In genomic region chrX:103981806-103982205, GRCm38 (mm10) we compare ENCODE assay signal across 8 mouse cellular contexts. TPM values are rescaled to one million over a fixed set of nuclear protein-coding genes. Genes with fewer than 3 reads are reported as not detected.
DNase-seq lines count a peak whose midpoint lies in the region; ATAC-seq lines count a peak whose summit lies in the region.

No protein-coding gene starts in this region.

- 76% methylated on average over 10 of the region's 10 CpGs for WGBS in kidney, embryonic 15.5 days
- WGBS in hindbrain, embryonic 12.5 days: 78% methylated on average over 10 of the region's 10 CpGs
- 73% methylated on average over 10 of the region's 10 CpGs for WGBS in midbrain, embryonic 12.5 days

- peak overlapping the region; percentile 55 for H3K4me2 ChIP-seq in kidney, embryonic 15.5 days
- peak overlapping the region; percentile 47 for H3K4me2 ChIP-seq in hindbrain, embryonic 12.5 days (replicated peaks)
- H3K4me2 ChIP-seq in midbrain, embryonic 12.5 days (replicated peaks): peak overlapping the region; percentile 42

- no peak for ATAC-seq in kidney, embryonic 15.5 days (replicated peaks; ENCODE audit: low FRiP score)
- ATAC-seq in hindbrain, embryonic 12.5 days (ENCODE audit: low FRiP score): no peak
- ATAC-seq in midbrain, embryonic 12.5 days (ENCODE audit: low FRiP score, low read depth): no peak
- no peak for ATAC-seq in monocyte, adult 5-6 weeks (replicated peaks; ENCODE audit: insufficient number of reproducible peaks, low FRiP score, low TSS enrichment, poor library complexity, severe bottlenecking)

- H3K9me3 ChIP-seq in kidney, embryonic 15.5 days (replicated peaks): no peaks in the 10 kb centered on the region
- no peaks in the 10 kb centered on the region; the same call in 1 of the 2 replicates for H3K9me3 ChIP-seq in hindbrain, embryonic 12.5 days (replicated peaks)
- H3K9me3 ChIP-seq in midbrain, embryonic 12.5 days: no peaks in the 10 kb centered on the region

- H3K36me3 ChIP-seq in kidney, embryonic 15.5 days: 0 out of 2 replicates have a peak, but pooled peaks cover 11% of the 10 kb centered on the region
- H3K36me3 ChIP-seq in hindbrain, embryonic 12.5 days: no peaks in the 10 kb centered on the region
- H3K36me3 ChIP-seq in midbrain, embryonic 12.5 days: peaks cover 4% of the 10 kb centered on the region; the same call in 1 of the 2 replicates

- peak overlapping the region; percentile 76 for H3K4me3 ChIP-seq in kidney, embryonic 15.5 days (replicated peaks)
- peak overlapping the region; percentile 100; the same call in 1 of the 2 replicates for H3K4me3 ChIP-seq in brown adipose tissue, adult 24 weeks (ENCODE audit: insufficient read depth, low read depth, low read length)
- H3K4me3 ChIP-seq in hindbrain, embryonic 12.5 days: peak overlapping the region; percentile 75; the same call in 1 of the 2 replicates
- H3K4me3 ChIP-seq in midbrain, embryonic 12.5 days: no peak overlapping the region; the same call in 1 of the 2 replicates

- peaks cover 21% of the 10 kb centered on the region for H3K27me3 ChIP-seq in kidney, embryonic 15.5 days
- peaks cover 33% of the 10 kb centered on the region for H3K27me3 ChIP-seq in hindbrain, embryonic 12.5 days
- peaks cover 45% of the 10 kb centered on the region for H3K27me3 ChIP-seq in midbrain, embryonic 12.5 days

- no peaks in the 10 kb centered on the region for H3K4me1 ChIP-seq in kidney, embryonic 15.5 days
- no peaks in the 10 kb centered on the region for H3K4me1 ChIP-seq in brown adipose tissue, adult 24 weeks (ENCODE audit: control insufficient read depth, insufficient read depth, insufficient read length, low read length)
- no peaks in the 10 kb centered on the region for H3K4me1 ChIP-seq in hindbrain, embryonic 12.5 days
- no peaks in the 10 kb centered on the region for H3K4me1 ChIP-seq in midbrain, embryonic 12.5 days

- no peak for DNase-seq in kidney, adult 11 months
- DNase-seq in frontal cortex, postnatal 25 days (ENCODE audit: low spot score in 2 of 2): no peak
- DNase-seq in layer of hippocampus, adult 9-11 months: no peak

- no peak overlapping the region for H3K9ac ChIP-seq in kidney, embryonic 15.5 days
- no peak overlapping the region for H3K9ac ChIP-seq in hindbrain, embryonic 12.5 days
- no peak overlapping the region for H3K9ac ChIP-seq in midbrain, embryonic 12.5 days (replicated peaks)

- H3K27ac ChIP-seq in kidney, embryonic 15.5 days: peak overlapping the region; percentile 84
- peak overlapping the region; percentile 96 for H3K27ac ChIP-seq in brown adipose tissue, adult 24 weeks (replicated peaks; ENCODE audit: low read depth, low read length)
- peak overlapping the region; percentile 72 for H3K27ac ChIP-seq in hindbrain, embryonic 12.5 days
- no peak overlapping the region for H3K27ac ChIP-seq in midbrain, embryonic 12.5 days (replicated peaks)

RNA-seq across cellular contexts. Expression of gene Rlim, which starts 0.7 kb away (rescaled TPM):
- polyA plus RNA-seq in kidney, embryonic 15.5 days (2015; fragmentation: Nextera tagmentation; extraction: Ambion mirVana): 34.1 and 35.3 TPM in 2 replicates
- 12.8 and 15.1 TPM in 2 replicates for polyA plus RNA-seq in brown adipose tissue, adult 24 weeks (2012; ENCODE audit: insufficient read depth, insufficient read length, missing spikeins)
- 45.8 and 52.4 TPM in 2 replicates for polyA plus RNA-seq in hindbrain, embryonic 12.5 days (2016; fragmentation: Nextera tagmentation; extraction: Ambion mirVana)
- 46.4 and 49.7 TPM in 2 replicates for polyA plus RNA-seq in midbrain, embryonic 12.5 days (2016; fragmentation: Nextera tagmentation; extraction: Ambion mirVana)
- total RNA-seq in monocyte, adult 5-6 weeks (2017): 149 to 178 TPM (median 150 TPM) in 3 replicates
